Mouse (Mus musculus): ENCODE measurements at regions not wholly inside any gene's neighbourhood (a gene's known extent, or its start where the extent isn't known, plus 50 kb on each side); places are given as distances from the start of the nearest gene placed in this dataset.

DNA sequence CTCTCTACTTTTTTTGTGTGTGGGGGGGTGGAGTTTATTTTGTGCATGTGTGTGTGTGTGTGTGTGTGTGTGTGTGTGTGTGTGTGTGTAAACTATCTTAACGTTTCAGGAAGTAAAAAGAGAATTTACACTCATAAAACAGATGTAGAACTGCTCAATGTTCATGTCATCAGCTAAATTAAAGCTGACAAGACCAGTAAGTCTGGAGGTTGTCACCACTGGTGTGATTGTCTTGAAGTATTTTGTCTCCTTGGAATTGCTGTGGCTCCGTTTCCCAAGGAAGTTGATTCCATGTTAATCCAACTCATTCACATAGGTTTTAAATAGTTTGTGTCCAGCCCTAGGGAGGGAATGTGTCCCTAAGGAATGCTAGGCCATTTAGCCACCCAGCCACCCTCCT, 374.1 kb upstream of the Itga1 start:
- TF ChIP-seq POLR2A (IDR thresholded peaks at IDR 0.05; ENCODE audit: borderline replicate concordance, extremely low read depth, low read depth, low read length), result no peak
- TF ChIP-seq CTCF (IDR thresholded peaks at IDR 0.05; ENCODE audit: insufficient read depth, low read length), result no peak

Measured in lung, adult 2 months (tissue).